ENCODE assay signal across 8 mouse cellular contexts in genomic region chr7:30908992-30909431, GRCm38 (mm10). TPM values are rescaled to one million over a fixed set of nuclear protein-coding genes. Genes with fewer than 3 reads are reported as not detected.
DNase-seq lines count a peak whose midpoint lies in the region; ATAC-seq and TF ChIP-seq lines count a peak whose summit lies in the region.
"Had no signal": no experiment of that assay in that cellular context is flagged by ENCODE, and none has a peak within 500 bp of the region (broad histone marks: within the 10 kb centered on the region; RNA-seq: fewer than 3 reads in every experiment).

No protein-coding gene starts in this region.

- peak; percentile 51 for DNase-seq in 416B (ENCODE audit: low read depth)
- no peak for DNase-seq in B cell, adult 2 months
- DNase-seq in retina, postnatal 1 day: no peak
- no peak for DNase-seq in gastrocnemius, postnatal 4 days (ENCODE audit: low spot score in 2 of 2)

- H3K9me3 ChIP-seq in E14TG2a.4 (ENCODE audit: low read length): no peaks in the 10 kb centered on the region; the same call in 1 of the 2 replicates
- H3K9me3 ChIP-seq in hindbrain, embryonic 12.5 days (replicated peaks): no peaks in the 10 kb centered on the region

- TF ChIP-seq CTCF in E14TG2a.4 (conservative IDR thresholded peaks at IDR 0.05; ENCODE audit: low read length): no peak

- no peak overlapping the region for H3K27ac ChIP-seq in hindbrain, embryonic 12.5 days
- H3K27ac ChIP-seq: macrophage had no signal

- H3K4me2 ChIP-seq in hindbrain, embryonic 12.5 days (replicated peaks): peak overlapping the region; percentile 59

- peaks cover 25% of the 10 kb centered on the region for H3K27me3 ChIP-seq in E14TG2a.4 (ENCODE audit: insufficient read depth, low read length)
- H3K27me3 ChIP-seq in hindbrain, embryonic 12.5 days: 0 out of 2 replicates have a peak, but pooled peaks cover 3% of the 10 kb centered on the region

- no peaks in the 10 kb centered on the region for H3K36me3 ChIP-seq in E14TG2a.4 (ENCODE audit: insufficient read depth, low read length)
- no peaks in the 10 kb centered on the region for H3K36me3 ChIP-seq in hindbrain, embryonic 12.5 days

- peaks cover 18% of the 10 kb centered on the region for H3K4me1 ChIP-seq in E14TG2a.4 (replicated peaks; ENCODE audit: low read depth, low read length)
- H3K4me1 ChIP-seq in hindbrain, embryonic 12.5 days: peaks cover 10% of the 10 kb centered on the region

- no peak; the same call in none of the 2 replicates for ATAC-seq in hindbrain, embryonic 12.5 days (ENCODE audit: low FRiP score)
- peak; percentile 73 for ATAC-seq in megakaryocyte, adult 5-6 weeks (ENCODE audit: poor library complexity, severe bottlenecking)

- H3K4me3 ChIP-seq in E14TG2a.4 (replicated peaks; ENCODE audit: low read length): peak overlapping the region; percentile 65
- H3K4me3 ChIP-seq in hindbrain, embryonic 12.5 days: peak overlapping the region; percentile 25

- 14% methylated on average over 15 of the region's 17 CpGs for WGBS in hindbrain, embryonic 12.5 days

- H3K9ac ChIP-seq in hindbrain, embryonic 12.5 days: no peak overlapping the region

RNA-seq across cellular contexts. Expression of gene Mag, which starts 5.7 kb away (rescaled TPM):
- polyA plus RNA-seq in hindbrain, embryonic 12.5 days (2016; fragmentation: Nextera tagmentation; extraction: Ambion mirVana): 0.56 and 0.61 TPM in 2 replicates
- 0.87 and 0.89 TPM in 2 replicates for total RNA-seq in megakaryocyte, adult 5-6 weeks (2015)
- 0.95 and 1.1 TPM in 2 replicates for total RNA-seq in megakaryocyte, adult 5-6 weeks (2017)
- 10 to 100 TPM; 11.8 to 12.3 TPM for total RNA-seq in gastrocnemius, postnatal 4 days (2021)

RNA-seq across cellular contexts. Expression of gene Hamp2, which starts 15.5 kb away (rescaled TPM):
- polyA plus RNA-seq in hindbrain, embryonic 12.5 days (2016; fragmentation: Nextera tagmentation; extraction: Ambion mirVana): not detected in 2 replicates
- not detected in 2 replicates for total RNA-seq in megakaryocyte, adult 5-6 weeks (2015)
- total RNA-seq in megakaryocyte, adult 5-6 weeks (2017): not detected in 2 replicates
- not detected for total RNA-seq in gastrocnemius, postnatal 4 days (2021)
- polyA plus RNA-seq: macrophage had no signal

RNA-seq across cellular contexts. Expression of gene Cd22, which starts 28.9 kb away (rescaled TPM):
- not detected in 2 replicates for polyA plus RNA-seq in hindbrain, embryonic 12.5 days (2016; fragmentation: Nextera tagmentation; extraction: Ambion mirVana)
- 1.9 and 2.7 TPM in 2 replicates for total RNA-seq in megakaryocyte, adult 5-6 weeks (2015)
- total RNA-seq in megakaryocyte, adult 5-6 weeks (2017): 10.5 and 10.8 TPM in 2 replicates
- total RNA-seq in gastrocnemius, postnatal 4 days (2021): under 1 TPM; 0.54 to 0.81 TPM

RNA-seq across cellular contexts. Expression of gene Hamp, which starts 34.8 kb away (rescaled TPM):
- not detected in 2 replicates for polyA plus RNA-seq in hindbrain, embryonic 12.5 days (2016; fragmentation: Nextera tagmentation; extraction: Ambion mirVana)
- total RNA-seq in megakaryocyte, adult 5-6 weeks (2015): 0.60 TPM in 1 of 2 replicates, not detected in the other
- not detected in 2 replicates for total RNA-seq in megakaryocyte, adult 5-6 weeks (2017)
- under 1 TPM in 1 of 2 experiments, not detected in 1; 0.78 TPM for total RNA-seq in gastrocnemius, postnatal 4 days (2021)
- polyA plus RNA-seq: macrophage had no signal

RNA-seq across cellular contexts. Expression of gene Usf2, which starts 47.6 kb away (rescaled TPM):
- 29.7 and 32.7 TPM in 2 replicates for polyA plus RNA-seq in hindbrain, embryonic 12.5 days (2016; fragmentation: Nextera tagmentation; extraction: Ambion mirVana)
- total RNA-seq in megakaryocyte, adult 5-6 weeks (2015): 145 and 150 TPM in 2 replicates
- 193 and 226 TPM in 2 replicates for total RNA-seq in megakaryocyte, adult 5-6 weeks (2017)
- 10 to 100 TPM; 79.3 to 80.5 TPM for total RNA-seq in gastrocnemius, postnatal 4 days (2021)

Comparison
In these comparisons a context has a peak if more than half of its experiments do, and no peak if none do; other contexts are left out.
1. RNA of gene Mag, which starts 5.7 kb away (total RNA-seq): 11.8 to 12.3 TPM in gastrocnemius, postnatal 4 days; 0.87 to 1.1 TPM in megakaryocyte, adult 5-6 weeks; every median in the first group is over 4 times any median in the second.